Mouse (Mus musculus): ENCODE results near the gene Cenpx. TPM values are rescaled to one million over a fixed set of nuclear protein-coding genes. Genes with fewer than 3 reads are reported as not detected.

Cenpx gene
- polyA plus RNA-seq, 1 experiment from 2014 or later, result 133 TPM

DNA sequence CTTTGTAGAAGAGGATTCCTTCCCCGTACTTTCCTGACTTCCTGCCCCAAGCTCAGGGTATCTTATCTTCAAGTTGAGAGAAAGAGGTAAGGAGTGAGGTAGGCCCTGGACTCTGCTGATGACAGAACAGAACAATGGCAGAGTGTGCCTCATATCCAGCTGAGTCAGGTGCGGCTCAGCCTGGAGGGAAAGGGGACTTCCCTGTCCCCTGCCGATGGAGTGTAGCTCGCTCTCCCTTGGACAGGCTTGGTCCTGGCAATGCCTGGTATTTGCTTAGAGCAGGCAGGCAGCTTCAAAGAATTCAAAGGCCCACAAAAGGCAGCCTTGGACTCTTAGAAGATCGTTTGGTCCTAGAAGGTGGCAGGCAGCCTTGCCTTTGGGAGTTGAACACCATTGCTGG is 7.4 kb downstream of the Cenpx start:
- peaks cover 32% of the 10 kb centered on the region for H3K27me3 ChIP-seq (ENCODE audit: poor library complexity, severe bottlenecking)
- peak overlapping the region; percentile 86 for H3K27ac ChIP-seq
- H3K4me1 ChIP-seq, result peaks cover 64% of the 10 kb centered on the region
- H3K9me3 ChIP-seq, result no peaks in the 10 kb centered on the region
- peaks cover 64% of the 10 kb centered on the region for H3K36me3 ChIP-seq (replicated peaks)
- WGBS, result 66% methylated on average over 5 of the region's 5 CpGs
- 0 out of 2 replicates have a peak overlapping the region, but pooled peaks have one; percentile 36 for H3K4me3 ChIP-seq
- no peak for DNase-seq (ENCODE audit: extremely low spot score, low spot score)

- Histone ChIP-seq H3K27ac (peak overlapping the region; percentile 86), H3K36me3 (replicated peaks) (peaks cover 64% of the 10 kb centered on the region), H3K4me1 (peaks cover 64% of the 10 kb centered on the region), H3K9me3 (no peaks in the 10 kb centered on the region), H3K27me3 (ENCODE audit: poor library complexity, severe bottlenecking) (peaks cover 32% of the 10 kb centered on the region), H3K4me3 (peak overlapping the region; percentile 21; the same call in 1 of the 2 replicates)
- DNase-seq (ENCODE audit: extremely low spot score, low spot score), result no peak
- WGBS, result 20% methylated on average over 8 of the region's 8 CpGs
Measured at GRCm38 (mm10) chr11:120704486-120705325, 8.8 kb downstream of the Cenpx start.

GRCm38 (mm10) chr11:120703696-120704454 is 9.7 kb downstream of the Cenpx start:
- DNase-seq (ENCODE audit: extremely low spot score, low spot score), result no peak
- H3K27me3 ChIP-seq (ENCODE audit: poor library complexity, severe bottlenecking), result peaks cover 30% of the 10 kb centered on the region
- no peaks in the 10 kb centered on the region for H3K9me3 ChIP-seq
- H3K36me3 ChIP-seq (replicated peaks), result peaks cover 64% of the 10 kb centered on the region
- peaks cover 58% of the 10 kb centered on the region for H3K4me1 ChIP-seq
- WGBS, result 41% methylated on average over 15 of the region's 15 CpGs
- peak overlapping the region; percentile 86 for H3K27ac ChIP-seq
- peak overlapping the region; percentile 21; the same call in 1 of the 2 replicates for H3K4me3 ChIP-seq

DNA sequence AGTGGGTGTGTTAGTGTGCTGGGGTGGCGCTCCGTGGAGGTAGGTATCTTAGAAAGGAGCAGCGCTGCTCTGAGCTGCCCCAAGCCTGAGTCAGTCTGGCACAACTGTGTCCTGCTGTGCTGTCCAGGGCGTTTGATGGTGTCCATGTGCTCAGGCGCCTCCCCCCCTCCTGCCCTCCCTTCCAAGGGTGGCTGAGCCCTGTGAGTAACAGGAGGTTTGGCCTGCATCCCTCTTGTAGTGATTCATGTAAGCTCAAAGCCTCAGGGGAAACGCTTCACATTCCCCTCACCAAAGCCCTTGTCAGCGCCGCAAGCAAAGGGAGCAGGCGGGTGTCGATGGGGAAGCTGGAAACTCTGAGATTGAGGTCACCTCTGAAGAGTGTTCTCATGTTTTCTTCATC is 15.8 kb downstream of the Cenpx start:
- H3K4me1 ChIP-seq, result peaks cover 32% of the 10 kb centered on the region
- no peak overlapping the region for H3K4me3 ChIP-seq
- WGBS, result 72% methylated on average over 10 of the region's 10 CpGs
- 0 out of 2 replicates have a peak overlapping the region, but pooled peaks have one; percentile 13 for H3K27ac ChIP-seq
- DNase-seq (ENCODE audit: extremely low spot score, low spot score), result no peak
- H3K36me3 ChIP-seq (replicated peaks), result peaks cover 95% of the 10 kb centered on the region
- H3K9me3 ChIP-seq, result peaks cover 6% of the 10 kb centered on the region; the same call in 1 of the 2 replicates
- no peaks in the 10 kb centered on the region for H3K27me3 ChIP-seq (ENCODE audit: poor library complexity, severe bottlenecking)

- peaks cover 32% of the 10 kb centered on the region for H3K4me1 ChIP-seq
- 0 out of 2 replicates have a peak overlapping the region, but pooled peaks have one; percentile 83 for H3K27ac ChIP-seq
- H3K9me3 ChIP-seq, result peaks cover 6% of the 10 kb centered on the region; the same call in 1 of the 2 replicates
- H3K4me3 ChIP-seq, result no peak overlapping the region
- H3K36me3 ChIP-seq (replicated peaks), result peaks cover 97% of the 10 kb centered on the region
- WGBS, result 86% methylated on average over 6 of the region's 6 CpGs
- H3K27me3 ChIP-seq (ENCODE audit: poor library complexity, severe bottlenecking), result no peaks in the 10 kb centered on the region
- no peak for DNase-seq (ENCODE audit: extremely low spot score, low spot score)
Measured at GRCm38 (mm10) chr11:120696568-120696967, 17.0 kb downstream of the Cenpx start.

- Histone ChIP-seq H3K4me1 (peaks cover 32% of the 10 kb centered on the region), H3K27me3 (ENCODE audit: poor library complexity, severe bottlenecking) (no peaks in the 10 kb centered on the region), H3K4me3 (peak overlapping the region; percentile 5; the same call in 1 of the 2 replicates), H3K27ac (peak overlapping the region; percentile 83), H3K9me3 (peaks cover 6% of the 10 kb centered on the region; the same call in 1 of the 2 replicates), H3K36me3 (replicated peaks) (peaks cover 95% of the 10 kb centered on the region)
- 73% methylated on average over 12 of the region's 12 CpGs for WGBS
- DNase-seq (ENCODE audit: extremely low spot score, low spot score), result no peak
Measured at GRCm38 (mm10) chr11:120695641-120696040, 17.9 kb downstream of the Cenpx start.

- Histone ChIP-seq H3K4me1 (peaks cover 32% of the 10 kb centered on the region), H3K27ac (peak overlapping the region; percentile 83), H3K4me3 (0 out of 2 replicates have a peak overlapping the region, but pooled peaks have one; percentile 2), H3K9me3 (peaks cover 6% of the 10 kb centered on the region; the same call in 1 of the 2 replicates), H3K27me3 (ENCODE audit: poor library complexity, severe bottlenecking) (no peaks in the 10 kb centered on the region), H3K36me3 (replicated peaks) (peaks cover 95% of the 10 kb centered on the region)
- DNase-seq (ENCODE audit: extremely low spot score, low spot score), result no peak
- 55% methylated on average over 4 of the region's 4 CpGs for WGBS
Measured at GRCm38 (mm10) chr11:120695184-120695583, 18.4 kb downstream of the Cenpx start.

DNA sequence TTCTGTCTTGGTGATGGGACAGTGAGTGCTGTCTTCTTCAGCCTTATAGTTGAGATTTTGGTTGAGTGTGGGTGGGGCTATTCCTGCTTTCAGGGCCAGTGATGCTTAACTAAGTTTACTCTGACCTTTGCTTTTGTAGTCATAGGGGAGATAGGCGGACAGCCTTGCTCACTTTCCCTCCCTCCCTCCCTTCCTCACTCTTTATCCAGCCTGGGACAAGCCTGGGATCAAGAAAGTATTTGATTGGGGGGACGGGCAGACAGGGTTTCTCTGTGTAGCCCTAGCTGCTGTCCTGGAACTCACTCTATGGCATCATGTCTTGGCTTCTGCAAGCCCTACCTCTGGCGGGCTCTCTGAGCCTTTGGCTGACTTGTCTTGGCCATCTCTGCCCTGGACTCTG is 20.1 kb downstream of the Cenpx start:
- Histone ChIP-seq H3K4me3 (no peak overlapping the region), H3K9me3 (peaks cover 6% of the 10 kb centered on the region; the same call in 1 of the 2 replicates), H3K36me3 (replicated peaks) (peaks cover 94% of the 10 kb centered on the region), H3K4me1 (peaks cover 32% of the 10 kb centered on the region), H3K27me3 (ENCODE audit: poor library complexity, severe bottlenecking) (no peaks in the 10 kb centered on the region), H3K27ac (peak overlapping the region; percentile 35; the same call in 1 of the 2 replicates)
- no peak for DNase-seq (ENCODE audit: extremely low spot score, low spot score)
- 73% methylated on average over 3 of the region's 3 CpGs for WGBS

DNA sequence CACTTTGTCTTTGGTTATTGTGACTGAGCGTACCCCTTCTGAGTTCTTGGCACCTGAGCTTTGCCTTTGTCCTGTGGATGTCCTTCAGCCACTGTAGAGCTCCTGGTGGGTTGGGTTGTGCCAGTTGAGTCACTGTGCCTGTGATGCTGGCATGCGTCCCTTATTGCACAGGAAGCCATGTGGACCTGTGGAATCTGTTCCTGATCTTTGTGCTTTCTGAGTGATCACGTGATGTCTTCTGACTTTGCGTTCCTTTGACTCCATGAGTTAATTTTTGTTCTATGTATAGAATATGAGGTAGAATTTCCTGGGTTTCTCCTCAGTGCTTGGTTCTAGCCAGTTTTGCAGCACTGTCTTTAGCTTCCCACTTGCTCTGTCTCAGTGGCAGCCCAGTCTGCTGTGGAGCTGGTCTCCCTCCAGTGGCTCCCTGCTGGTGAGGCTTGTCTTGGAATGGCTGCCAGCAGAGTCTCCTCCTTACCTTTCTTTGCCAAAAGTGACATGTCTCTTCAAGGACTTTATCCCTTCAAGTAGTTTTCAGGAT is 21.0 kb downstream of the Cenpx start:
- 95% methylated on average over 4 of the region's 4 CpGs for WGBS
- Histone ChIP-seq H3K9me3 (peaks cover 6% of the 10 kb centered on the region; the same call in 1 of the 2 replicates), H3K4me1 (peaks cover 26% of the 10 kb centered on the region), H3K27me3 (ENCODE audit: poor library complexity, severe bottlenecking) (no peaks in the 10 kb centered on the region), H3K36me3 (replicated peaks) (peaks cover 94% of the 10 kb centered on the region), H3K4me3 (no peak overlapping the region), H3K27ac (no peak overlapping the region)
- DNase-seq (ENCODE audit: extremely low spot score, low spot score), result no peak

GRCm38 (mm10) chr11:120689365-120689764 is 24.2 kb downstream of the Cenpx start:
- Histone ChIP-seq H3K36me3 (replicated peaks) (peaks cover 95% of the 10 kb centered on the region), H3K27me3 (ENCODE audit: poor library complexity, severe bottlenecking) (no peaks in the 10 kb centered on the region), H3K27ac (no peak overlapping the region), H3K4me1 (peaks cover 5% of the 10 kb centered on the region), H3K9me3 (no peaks in the 10 kb centered on the region), H3K4me3 (no peak overlapping the region)
- no peak for DNase-seq (ENCODE audit: extremely low spot score, low spot score)
- WGBS, result 86% methylated on average over 3 of the region's 3 CpGs

GRCm38 (mm10) chr11:120686650-120687272 is 26.8 kb downstream of the Cenpx start:
- no peak overlapping the region for H3K4me3 ChIP-seq
- H3K27me3 ChIP-seq (ENCODE audit: poor library complexity, severe bottlenecking), result no peaks in the 10 kb centered on the region
- no peaks in the 10 kb centered on the region for H3K9me3 ChIP-seq
- H3K4me1 ChIP-seq, result no peaks in the 10 kb centered on the region
- H3K36me3 ChIP-seq (replicated peaks), result peaks cover 89% of the 10 kb centered on the region
- 91% methylated on average over 20 of the region's 20 CpGs for WGBS
- DNase-seq (ENCODE audit: extremely low spot score, low spot score), result no peak
- no peak overlapping the region for H3K27ac ChIP-seq

- Histone ChIP-seq H3K4me3 (no peak overlapping the region), H3K4me1 (no peaks in the 10 kb centered on the region), H3K36me3 (replicated peaks) (peaks cover 90% of the 10 kb centered on the region), H3K27ac (no peak overlapping the region), H3K9me3 (no peaks in the 10 kb centered on the region), H3K27me3 (ENCODE audit: poor library complexity, severe bottlenecking) (no peaks in the 10 kb centered on the region)
- DNase-seq (ENCODE audit: extremely low spot score, low spot score), result no peak
- 92% methylated on average over 2 of the region's 2 CpGs for WGBS
Measured at GRCm38 (mm10) chr11:120684660-120685059, 28.9 kb downstream of the Cenpx start.

All from forebrain, embryonic 10.5 days (tissue).